Mouse (Mus musculus): Measurements from ENCODE around the gene Olfr522. TPM values are rescaled to one million over a fixed set of nuclear protein-coding genes. Genes with fewer than 3 reads are reported as not detected.

Gene Olfr522
- polyA plus RNA-seq, 1 experiment from 2014 or later, result not detected

Other genes starting within 250 kb of the Olfr522 start
- 0.31 TPM in 1 of 2 replicates, not detected in the other for gene Utf1, start 221.0 kb downstream of the Olfr522 start, polyA plus RNA-seq (2015; fragmentation: Nextera tagmentation; extraction: Ambion mirVana)
- gene 6430531B16Rik, start 186.0 kb downstream of the Olfr522 start, polyA plus RNA-seq (2015; fragmentation: Nextera tagmentation; extraction: Ambion mirVana), result 0.49 and 0.91 TPM in 2 replicates
- 1.4 and 2.1 TPM in 2 replicates for gene Adam8, start 172.2 kb downstream of the Olfr522 start, polyA plus RNA-seq (2015; fragmentation: Nextera tagmentation; extraction: Ambion mirVana)
- 38.3 and 40.4 TPM in 2 replicates for gene Zfp511, start 128.4 kb downstream of the Olfr522 start, polyA plus RNA-seq (2015; fragmentation: Nextera tagmentation; extraction: Ambion mirVana)
- gene Tubgcp2, start 128.1 kb downstream of the Olfr522 start, polyA plus RNA-seq (2015; fragmentation: Nextera tagmentation; extraction: Ambion mirVana), result 52.6 and 58.0 TPM in 2 replicates
- gene Msx3, start 115.7 kb downstream of the Olfr522 start, polyA plus RNA-seq (2015; fragmentation: Nextera tagmentation; extraction: Ambion mirVana), result not detected in 2 replicates
- gene Caly, start 82.2 kb downstream of the Olfr522 start, polyA plus RNA-seq (2015; fragmentation: Nextera tagmentation; extraction: Ambion mirVana), result 1.4 and 2.1 TPM in 2 replicates
- gene Prap1, start 71.4 kb downstream of the Olfr522 start, polyA plus RNA-seq (2015; fragmentation: Nextera tagmentation; extraction: Ambion mirVana), result 0.28 TPM in 1 of 2 replicates, not detected in the other
- gene Fuom, start 62.3 kb downstream of the Olfr522 start, polyA plus RNA-seq (2015; fragmentation: Nextera tagmentation; extraction: Ambion mirVana), result 34.7 and 35.8 TPM in 2 replicates
- 18.0 and 23.3 TPM in 2 replicates for gene Paox, start 49.0 kb downstream of the Olfr522 start, polyA plus RNA-seq (2015; fragmentation: Nextera tagmentation; extraction: Ambion mirVana)
- 166 and 171 TPM in 2 replicates for gene Echs1, start 48.3 kb downstream of the Olfr522 start, polyA plus RNA-seq (2015; fragmentation: Nextera tagmentation; extraction: Ambion mirVana)
- 26.3 and 28.1 TPM in 2 replicates for gene Mtg1, start 27.2 kb downstream of the Olfr522 start, polyA plus RNA-seq (2015; fragmentation: Nextera tagmentation; extraction: Ambion mirVana)
- 0.48 and 0.55 TPM in 2 replicates for gene Sprn, start 9.9 kb downstream of the Olfr522 start, polyA plus RNA-seq (2015; fragmentation: Nextera tagmentation; extraction: Ambion mirVana)
- not detected in 2 replicates for gene Olfr523, start 8.5 kb upstream of the Olfr522 start, polyA plus RNA-seq (2015; fragmentation: Nextera tagmentation; extraction: Ambion mirVana)
- gene Olfr524, start 41.2 kb upstream of the Olfr522 start, polyA plus RNA-seq (2015; fragmentation: Nextera tagmentation; extraction: Ambion mirVana), result not detected in 2 replicates
- gene Cd163l1, start 53.5 kb upstream of the Olfr522 start, polyA plus RNA-seq (2015; fragmentation: Nextera tagmentation; extraction: Ambion mirVana), result not detected in 2 replicates
- not detected in 2 replicates for gene 5830411N06Rik, start 82.5 kb upstream of the Olfr522 start, polyA plus RNA-seq (2015; fragmentation: Nextera tagmentation; extraction: Ambion mirVana)
- gene Olfr525, start 156.1 kb upstream of the Olfr522 start, polyA plus RNA-seq (2015; fragmentation: Nextera tagmentation; extraction: Ambion mirVana), result not detected in 2 replicates
- gene Olfr527, start 169.3 kb upstream of the Olfr522 start, polyA plus RNA-seq (2015; fragmentation: Nextera tagmentation; extraction: Ambion mirVana), result not detected in 2 replicates
- not detected in 2 replicates for gene Olfr60, start 196.9 kb upstream of the Olfr522 start, polyA plus RNA-seq (2015; fragmentation: Nextera tagmentation; extraction: Ambion mirVana)
- gene Olfr530, start 211.6 kb upstream of the Olfr522 start, polyA plus RNA-seq (2015; fragmentation: Nextera tagmentation; extraction: Ambion mirVana), result not detected in 2 replicates
- not detected in 2 replicates for gene Olfr531, start 238.2 kb upstream of the Olfr522 start, polyA plus RNA-seq (2015; fragmentation: Nextera tagmentation; extraction: Ambion mirVana)